Mouse (Mus musculus) retina, adult 2 months (tissue): ENCODE measurements at regions not wholly inside any gene's neighbourhood (a gene's known extent, or its start where the extent isn't known, plus 50 kb on each side); places are given as distances from the start of the nearest gene placed in this dataset.

Source experiments
- DNase-seq: peaks from one replicate; pipeline ENCODE4 v3.0.0-alpha.2; 2012; ENCODE audit warnings: low read depth, low spot score

GRCm38 (mm10) chr13:105377038-105377437, 66.4 kb upstream of the Htr1a start:
- peak; percentile 18 for DNase-seq

- no peak for DNase-seq
Observed at GRCm38 (mm10) chr13:105378587-105378986, 64.9 kb upstream of the Htr1a start.

GRCm38 (mm10) chr13:105387016-105387772, 56.2 kb upstream of the Htr1a start:
- no peak for DNase-seq
